Mouse (Mus musculus): Measurements from ENCODE around the gene Fam166b. TPM values are rescaled to one million over a fixed set of nuclear protein-coding genes. Genes with fewer than 3 reads are reported as not detected.

The Fam166b gene
- polyA plus RNA-seq, 2 experiments = not detected

GRCm38 (mm10) chr4:43456470-43456869, 27.5 kb upstream of the Fam166b start:
- no peak for TF ChIP-seq CTCF (IDR thresholded peaks at IDR 0.05; ENCODE audit: low read depth)
- TF ChIP-seq EP300 (IDR thresholded peaks at IDR 0.05; ENCODE audit: low read depth) = no peak
- Histone ChIP-seq H3K4me1 (replicated peaks; ENCODE audit: control insufficient read depth in 2 of 2, insufficient read depth in 2 of 2, low read length in 1 of 2) (no peaks in the 10 kb centered on the region), H3K4me3 (ENCODE audit: insufficient read depth in 1 of 2, low read depth in 2 of 2, low read length in 2 of 2) (no peak overlapping the region), H3K27me3 (ENCODE audit: control insufficient read depth, insufficient read depth, low read length) (peaks cover 26% of the 10 kb centered on the region), H3K9ac (replicated peaks) (no peak overlapping the region), H3K9me3 (ENCODE audit: control insufficient read depth, low read length) (no peaks in the 10 kb centered on the region), H3K36me3 (replicated peaks; ENCODE audit: control insufficient read depth, insufficient read depth, low read depth) (no peaks in the 10 kb centered on the region), H3K4me2 (ENCODE audit: low read depth) (no peak overlapping the region), H3K27ac (no peak overlapping the region)
- DNase-seq (ENCODE audit: low read depth in 3 of 3, low spot score in 3 of 3) (no peak), ATAC-seq (ENCODE audit: insufficient read depth) (no peak)
- 21% methylated on average over 4 of the region's 4 CpGs for WGBS (ENCODE audit: insufficient replicate concordance)

- Histone ChIP-seq H3K9me3 (ENCODE audit: control insufficient read depth, low read length) (no peaks in the 10 kb centered on the region), H3K27ac (no peak within 1 kb of the TSS), H3K4me1 (replicated peaks; ENCODE audit: control insufficient read depth in 2 of 2, insufficient read depth in 2 of 2, low read length in 1 of 2) (no peaks in the 10 kb centered on the region), H3K4me3 (ENCODE audit: insufficient read depth in 1 of 2, low read depth in 2 of 2, low read length in 2 of 2) (no peak within 1 kb of the TSS), H3K9ac (replicated peaks) (no peak within 1 kb of the TSS), H3K4me2 (ENCODE audit: low read depth) (peak within 1 kb of the TSS; percentile 20; the same call in 1 of the 2 replicates), H3K27me3 (ENCODE audit: control insufficient read depth, insufficient read depth, low read length) (peaks cover 26% of the 10 kb centered on the region), H3K36me3 (replicated peaks; ENCODE audit: control insufficient read depth, insufficient read depth, low read depth) (no peaks in the 10 kb centered on the region)
- 14% methylated on average over 20 of the region's 20 CpGs for WGBS (ENCODE audit: insufficient replicate concordance)
- TF ChIP-seq CTCF (IDR thresholded peaks at IDR 0.05; ENCODE audit: low read depth) (no peak), EP300 (IDR thresholded peaks at IDR 0.05; ENCODE audit: low read depth) (no peak)
- DNase-seq (ENCODE audit: low read depth in 3 of 3, low spot score in 3 of 3) = no peak
- ATAC-seq (ENCODE audit: insufficient read depth) = no peak
These were observed 25.3 kb upstream of the Fam166b start, which contains the start of gene Cd72 for GRCm38 (mm10) chr4:43454041-43454836. Cd72 (minus strand) TSS chr4:43454628.

- WGBS (ENCODE audit: insufficient replicate concordance) = 2% methylated on average over 17 of the region's 18 CpGs
- no peaks in the 10 kb centered on the region for H3K9me3 ChIP-seq (ENCODE audit: control insufficient read depth, low read length)
- H3K9ac ChIP-seq (replicated peaks) = no peak overlapping the region
- peaks cover 26% of the 10 kb centered on the region for H3K27me3 ChIP-seq (ENCODE audit: control insufficient read depth, insufficient read depth, low read length)
- no peak for ATAC-seq (ENCODE audit: insufficient read depth)
- H3K4me1 ChIP-seq (replicated peaks; ENCODE audit: control insufficient read depth in 2 of 2, insufficient read depth in 2 of 2, low read length in 1 of 2) = no peaks in the 10 kb centered on the region
- H3K27ac ChIP-seq = no peak overlapping the region
- no peak for DNase-seq (ENCODE audit: low read depth in 3 of 3, low spot score in 3 of 3)
- no peaks in the 10 kb centered on the region for H3K36me3 ChIP-seq (replicated peaks; ENCODE audit: control insufficient read depth, insufficient read depth, low read depth)
- H3K4me3 ChIP-seq (ENCODE audit: insufficient read depth in 1 of 2, low read depth in 2 of 2, low read length in 2 of 2) = no peak overlapping the region
- H3K4me2 ChIP-seq (ENCODE audit: low read depth) = peak overlapping the region; percentile 20; the same call in 1 of the 2 replicates
- TF ChIP-seq CTCF (IDR thresholded peaks at IDR 0.05; ENCODE audit: low read depth) = no peak
- no peak for TF ChIP-seq EP300 (IDR thresholded peaks at IDR 0.05; ENCODE audit: low read depth)
These were observed 24.5 kb upstream of the Fam166b start for GRCm38 (mm10) chr4:43453413-43453812.

GRCm38 (mm10) chr4:43452315-43452714, 23.4 kb upstream of the Fam166b start:
- ATAC-seq (ENCODE audit: insufficient read depth) (no peak), DNase-seq (ENCODE audit: low read depth in 3 of 3, low spot score in 3 of 3) (no peak)

GRCm38 (mm10) chr4:43448554-43448953, 19.6 kb upstream of the Fam166b start:
- H3K36me3 ChIP-seq (replicated peaks; ENCODE audit: control insufficient read depth, insufficient read depth, low read depth) = no peaks in the 10 kb centered on the region
- H3K4me3 ChIP-seq (ENCODE audit: insufficient read depth in 1 of 2, low read depth in 2 of 2, low read length in 2 of 2) = no peak overlapping the region
- H3K9ac ChIP-seq (replicated peaks) = no peak overlapping the region
- H3K27me3 ChIP-seq (ENCODE audit: control insufficient read depth, insufficient read depth, low read length) = peaks cover 19% of the 10 kb centered on the region
- H3K27ac ChIP-seq = no peak overlapping the region
- no peaks in the 10 kb centered on the region for H3K4me1 ChIP-seq (replicated peaks; ENCODE audit: control insufficient read depth in 2 of 2, insufficient read depth in 2 of 2, low read length in 1 of 2)
- H3K9me3 ChIP-seq (ENCODE audit: control insufficient read depth, low read length) = no peaks in the 10 kb centered on the region
- DNase-seq (ENCODE audit: low read depth in 3 of 3, low spot score in 3 of 3) (no peak), ATAC-seq (ENCODE audit: insufficient read depth) (no peak)
- TF ChIP-seq EP300 (IDR thresholded peaks at IDR 0.05; ENCODE audit: low read depth) (no peak), CTCF (IDR thresholded peaks at IDR 0.05; ENCODE audit: low read depth) (no peak)
- 60% methylated on average over 3 of the region's 3 CpGs for WGBS (ENCODE audit: insufficient replicate concordance)
- H3K4me2 ChIP-seq (ENCODE audit: low read depth) = no peak overlapping the region

More at GRCm38 (mm10) chr4:43452315-43452714, 23.4 kb upstream of the Fam166b start:
- Histone ChIP-seq H3K4me1 (replicated peaks; ENCODE audit: control insufficient read depth in 2 of 2, insufficient read depth in 2 of 2, low read length in 1 of 2) (no peaks in the 10 kb centered on the region), H3K4me2 (ENCODE audit: low read depth) (no peak overlapping the region), H3K27me3 (ENCODE audit: control insufficient read depth, insufficient read depth, low read length) (peaks cover 26% of the 10 kb centered on the region), H3K9ac (replicated peaks) (no peak overlapping the region), H3K9me3 (ENCODE audit: control insufficient read depth, low read length) (no peaks in the 10 kb centered on the region), H3K4me3 (ENCODE audit: insufficient read depth in 1 of 2, low read depth in 2 of 2, low read length in 2 of 2) (no peak overlapping the region), H3K27ac (no peak overlapping the region), H3K36me3 (replicated peaks; ENCODE audit: control insufficient read depth, insufficient read depth, low read depth) (no peaks in the 10 kb centered on the region)
- no peak for TF ChIP-seq EP300 (IDR thresholded peaks at IDR 0.05; ENCODE audit: low read depth)
- TF ChIP-seq CTCF (IDR thresholded peaks at IDR 0.05; ENCODE audit: low read depth) = no peak
- 33% methylated on average over 11 of the region's 11 CpGs for WGBS (ENCODE audit: insufficient replicate concordance)
